In the genomic region with DNA sequence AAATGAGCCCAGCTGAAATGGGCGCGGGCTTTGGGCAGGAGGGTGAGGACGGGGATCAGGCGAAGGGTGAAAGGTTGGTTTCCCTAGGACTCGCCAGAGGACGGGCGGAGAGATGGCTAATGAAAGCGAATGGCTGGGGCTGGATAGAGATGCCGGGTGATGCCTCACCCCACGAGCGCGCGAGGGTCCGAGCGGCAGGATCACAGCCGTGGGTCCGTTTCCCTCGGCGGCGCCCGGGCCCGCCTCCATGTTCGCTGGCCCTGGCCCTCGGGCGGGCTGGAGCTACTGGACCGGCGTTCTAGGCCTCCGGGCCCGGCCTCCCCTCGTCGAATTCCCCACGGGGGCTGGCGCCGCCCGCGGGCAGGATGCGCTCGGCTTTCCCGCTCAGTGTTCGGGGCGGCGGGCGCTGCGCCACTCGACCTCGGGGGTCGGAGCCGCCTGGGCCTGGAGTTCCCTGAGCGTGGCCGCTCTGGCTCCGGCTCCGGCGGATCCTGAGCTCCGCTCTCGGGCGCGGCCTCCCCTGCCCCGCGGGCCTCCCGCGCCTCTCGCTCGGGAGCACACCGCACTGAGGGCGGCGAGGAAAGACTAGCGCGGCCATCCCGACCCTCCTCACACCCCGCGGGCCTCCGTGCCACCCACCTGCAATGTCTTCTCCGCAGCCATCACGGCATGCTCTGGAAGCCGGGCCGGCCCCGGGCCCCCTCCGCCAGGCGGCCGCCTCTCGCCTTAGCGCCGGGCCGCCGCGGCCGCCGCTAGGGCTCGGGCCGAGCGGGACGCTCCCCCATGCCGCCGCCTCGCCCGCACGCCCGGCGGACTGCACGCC, we compare ENCODE assay signal across 8 mouse cellular contexts. TPM values are rescaled to one million over a fixed set of nuclear protein-coding genes. Genes with fewer than 3 reads are reported as not detected.
DNase-seq lines count a peak whose midpoint lies in the region; ATAC-seq lines count a peak whose summit lies in the region.

A gene (minus strand): TSS at position 710 of the 823 bp plus-strand sequence.

- under 1% methylated on average over 99 of the region's 100 CpGs for WGBS in embryonic facial prominence, embryonic 13.5 days
- WGBS in midbrain, embryonic 16.5 days = under 1% methylated on average over 87 of the region's 100 CpGs

- peak; percentile 53 to 71 for DNase-seq in B cell, adult 2 months
- DNase-seq in adrenal gland, postnatal 25 days = peak; percentile 68
- peak; percentile 56 to 64 for DNase-seq in heart, adult 9 months (ENCODE audit: low spot score in 2 of 2)
- DNase-seq in kidney, adult 8-10 months = peak; percentile 66 to 71
- peak; percentile 27 for DNase-seq in liver
- peak; percentile 43 for DNase-seq in splenic B cell, adult 2 months (ENCODE audit: low read depth, low spot score)

- H3K4me2 ChIP-seq in embryonic facial prominence, embryonic 13.5 days = peak within 1 kb of the TSS; percentile 76
- H3K4me2 ChIP-seq in midbrain, embryonic 16.5 days (ENCODE audit: low read length) = peak within 1 kb of the TSS; percentile 66

- H3K36me3 ChIP-seq in embryonic facial prominence, embryonic 13.5 days = no peaks in the 10 kb centered on the region
- H3K36me3 ChIP-seq in midbrain, embryonic 16.5 days (ENCODE audit: control insufficient read depth, insufficient read depth, low read length) = no peaks in the 10 kb centered on the region
- H3K36me3 ChIP-seq in splenic B cell, adult 2 months (ENCODE audit: control insufficient read depth, insufficient read depth, low read length, poor library complexity, severe bottlenecking) = no peaks in the 10 kb centered on the region

- peaks cover 21% of the 10 kb centered on the region for H3K27me3 ChIP-seq in embryonic facial prominence, embryonic 13.5 days
- no peaks in the 10 kb centered on the region for H3K27me3 ChIP-seq in midbrain, embryonic 16.5 days (ENCODE audit: control insufficient read depth, insufficient read depth, low read depth, low read length)
- no peaks in the 10 kb centered on the region for H3K27me3 ChIP-seq in splenic B cell, adult 2 months (ENCODE audit: control insufficient read depth, insufficient read depth, low read length, poor library complexity, severe bottlenecking)

- H3K27ac ChIP-seq in embryonic facial prominence, embryonic 13.5 days = peak within 1 kb of the TSS; percentile 91
- H3K27ac ChIP-seq in midbrain, embryonic 16.5 days (ENCODE audit: low read length) = peak within 1 kb of the TSS; percentile 98

- peak; percentile 60 for ATAC-seq in embryonic facial prominence, embryonic 13.5 days (ENCODE audit: insufficient number of reproducible peaks, insufficient read depth, low FRiP score, low TSS enrichment, low read depth)
- peak; percentile 84 for ATAC-seq in midbrain, embryonic 16.5 days

- H3K4me1 ChIP-seq in embryonic facial prominence, embryonic 13.5 days = peaks cover 10% of the 10 kb centered on the region
- H3K4me1 ChIP-seq in midbrain, embryonic 16.5 days (ENCODE audit: control insufficient read depth, insufficient read depth, low read length) = peaks cover 21% of the 10 kb centered on the region

- H3K9ac ChIP-seq in embryonic facial prominence, embryonic 13.5 days = peak within 1 kb of the TSS; percentile 95
- H3K9ac ChIP-seq in midbrain, embryonic 16.5 days (ENCODE audit: low read depth, low read length) = peak within 1 kb of the TSS; percentile 100

- H3K4me3 ChIP-seq in embryonic facial prominence, embryonic 13.5 days = peak within 1 kb of the TSS; percentile 89
- H3K4me3 ChIP-seq in midbrain, embryonic 16.5 days (ENCODE audit: low read depth, low read length) = peak within 1 kb of the TSS; percentile 98

- H3K9me3 ChIP-seq in embryonic facial prominence, embryonic 13.5 days = no peaks in the 10 kb centered on the region
- H3K9me3 ChIP-seq in midbrain, embryonic 16.5 days (replicated peaks; ENCODE audit: control insufficient read depth, low read length, poor library complexity, severe bottlenecking) = no peaks in the 10 kb centered on the region

RNA-seq across cellular contexts. Expression of the gene that starts here (rescaled TPM):
- total RNA-seq in adrenal gland, postnatal 25 days (2021) = 19.5 and 20.3 TPM in 2 replicates
- polyA plus RNA-seq in embryonic facial prominence, embryonic 13.5 days (2015; fragmentation: Nextera tagmentation; extraction: Ambion mirVana) = 2.7 and 3.1 TPM in 2 replicates
- polyA plus RNA-seq in midbrain, embryonic 16.5 days (2015; fragmentation: Nextera tagmentation; extraction: Ambion mirVana) = 3.9 and 5.6 TPM in 2 replicates

Comparison
In these comparisons a context has a peak if more than half of its experiments do, and no peak if none do; other contexts are left out.
1. Peak in every context shown above with its lines: DNase-seq, ATAC-seq, H3K4me3 ChIP-seq and H3K27ac ChIP-seq.